Mouse (Mus musculus) hindbrain, embryonic 11.5 days (tissue): ENCODE data around the gene Crygs. TPM values are rescaled to one million over a fixed set of nuclear protein-coding genes. Genes with fewer than 3 reads are reported as not detected.

Experiments
- ATAC-seq: fragments of 200-750 bp; cut with Nextera tagmentation; 2 replicates; pipeline ENCODE4 v1.8.0; 2017; ENCODE audit warnings: mild to moderate bottlenecking, moderate TSS enrichment, moderate library complexity; ENCODE audit not compliant: low FRiP score
- DNase-seq: peaks from one replicate; pipeline ENCODE4 v3.0.0-alpha.2; 2015; ENCODE audit warnings: low spot score
- H3K27ac ChIP-seq: fragments of 300-500 bp; sonication (generic); 2 replicates; pipeline ENCODE4 v1.5.1; 2014; ENCODE audit warnings: mild to moderate bottlenecking, low read depth, low read length
- H3K27me3 ChIP-seq: fragments of 300-500 bp; sonication (generic); 2 replicates; pipeline ENCODE4 v1.6.1; 2014; ENCODE audit warnings: mild to moderate bottlenecking, low read length, moderate library complexity, mixed read lengths; ENCODE audit not compliant: control insufficient read depth, insufficient read depth
- H3K36me3 ChIP-seq: fragments of 300-500 bp; sonication (generic); 2 replicates; pipeline ENCODE4 v1.6.1; 2014; ENCODE audit warnings: mild to moderate bottlenecking, low read length, moderate library complexity, mixed read lengths; ENCODE audit not compliant: control insufficient read depth, insufficient read depth
- H3K4me1 ChIP-seq: fragments of 300-500 bp; sonication (generic); replicated peaks from 2 replicates; pipeline ENCODE4 v1.6.1; 2014; ENCODE audit warnings: low read length, mixed read lengths; ENCODE audit not compliant: control insufficient read depth, insufficient read depth
- H3K4me2 ChIP-seq: fragments of 300-500 bp; sonication (generic); replicated peaks from 2 replicates; pipeline ENCODE4 v1.6.1; 2014; ENCODE audit warnings: mild to moderate bottlenecking, low read depth, low read length
- H3K4me3 ChIP-seq: fragments of 300-500 bp; sonication (generic); 2 replicates; pipeline ENCODE4 v1.5.1; 2014; ENCODE audit warnings: low read depth, low read length
- H3K9ac ChIP-seq: fragments of 300-500 bp; sonication (generic); 2 replicates; pipeline ENCODE4 v1.6.1; 2014; ENCODE audit warnings: low read depth, low read length
- H3K9me3 ChIP-seq: fragments of 300-500 bp; sonication (generic); 2 replicates; pipeline ENCODE4 v1.6.1; 2016; ENCODE audit warnings: low read length; ENCODE audit not compliant: control insufficient read depth
- WGBS: fragments of 180-500 bp; shearing (Covaris S2); extraction: QIAGEN DNeasy Blood & Tissue Kit; methylation state at CpG from one replicate; pipeline ENCODE4 v1.1.7; 2014; 5-methylcytosine and 5-hydroxymethylcytosine counted together
- polyA plus RNA-seq: library from polyadenylated mRNA; unstranded; fragments of >200 nt; fragmentation: Nextera tagmentation; extraction: Ambion mirVana; gene quantifications from 2 replicates; pipeline ENCODE4 v1.2.1, GENCODE M21; 2014

Crygs gene
- 0.26 TPM in 1 of 2 replicates, not detected in the other for polyA plus RNA-seq

GRCm38 (mm10) chr16:22811477-22811876 is at the start of gene Crygs:
Gene Crygs, minus strand, starts transcription at chr16:22811577.
- no peaks in the 10 kb centered on the region for H3K4me1 ChIP-seq
- H3K27me3 ChIP-seq: no peaks in the 10 kb centered on the region
- H3K27ac ChIP-seq: no peak within 1 kb of the TSS
- no peaks in the 10 kb centered on the region for H3K36me3 ChIP-seq
- no peaks in the 10 kb centered on the region for H3K9me3 ChIP-seq
- 66% methylated on average over 2 of the region's 2 CpGs for WGBS
- no peak within 1 kb of the TSS for H3K4me2 ChIP-seq
- no peak within 1 kb of the TSS for H3K4me3 ChIP-seq
- DNase-seq (no peak), ATAC-seq (no peak)
- H3K9ac ChIP-seq: no peak within 1 kb of the TSS

GRCm38 (mm10) chr16:22857431-22858113 is 46.2 kb upstream of the Crygs start, which contains the start of the genes Tbccd1 and Dnajb11:
Gene Tbccd1, minus strand, starts transcription at chr16:22857669.
Gene Dnajb11, plus strand, starts transcription at chr16:22857845.
- no peaks in the 10 kb centered on the region for H3K27me3 ChIP-seq
- DNase-seq (peak; percentile 98), ATAC-seq (peak; percentile 100)
- peak within 1 kb of the TSS; percentile 83 for H3K4me2 ChIP-seq
- peak within 1 kb of the TSS; percentile 87 for H3K4me3 ChIP-seq
- H3K9me3 ChIP-seq: no peaks in the 10 kb centered on the region
- under 1% methylated on average over 62 of the region's 62 CpGs for WGBS
- peak within 1 kb of the TSS; percentile 72 for H3K9ac ChIP-seq
- no peak within 1 kb of the TSS for H3K27ac ChIP-seq
- H3K4me1 ChIP-seq: peaks cover 6% of the 10 kb centered on the region
- no peaks in the 10 kb centered on the region for H3K36me3 ChIP-seq

- Histone ChIP-seq H3K27ac (no peak overlapping the region), H3K9me3 (no peaks in the 10 kb centered on the region), H3K4me3 (peak overlapping the region; percentile 87), H3K4me2 (peak overlapping the region; percentile 74), H3K27me3 (no peaks in the 10 kb centered on the region), H3K4me1 (peaks cover 6% of the 10 kb centered on the region), H3K36me3 (no peaks in the 10 kb centered on the region), H3K9ac (peak overlapping the region; percentile 38)
- no peak for ATAC-seq
- no peak for DNase-seq
- 13% methylated on average over 9 of the region's 9 CpGs for WGBS
These were observed 45.4 kb upstream of the Crygs start for GRCm38 (mm10) chr16:22856773-22857172.

GRCm38 (mm10) chr16:22852709-22853108 is 41.3 kb upstream of the Crygs start:
- ATAC-seq: no peak
- no peaks in the 10 kb centered on the region for H3K36me3 ChIP-seq
- 97% methylated on average over 4 of the region's 4 CpGs for WGBS
- no peak overlapping the region for H3K4me3 ChIP-seq
- H3K9ac ChIP-seq: no peak overlapping the region
- no peak overlapping the region for H3K4me2 ChIP-seq
- no peaks in the 10 kb centered on the region for H3K27me3 ChIP-seq
- H3K4me1 ChIP-seq: peaks cover 2% of the 10 kb centered on the region; the same call in 1 of the 2 replicates
- H3K9me3 ChIP-seq: no peaks in the 10 kb centered on the region
- no peak for DNase-seq
- H3K27ac ChIP-seq: no peak overlapping the region

- DNase-seq: no peak
- no peaks in the 10 kb centered on the region for H3K9me3 ChIP-seq
- WGBS: 90% methylated on average over 1 of the region's 1 CpGs
- H3K9ac ChIP-seq: no peak overlapping the region
- H3K4me3 ChIP-seq: no peak overlapping the region
- H3K27ac ChIP-seq: no peak overlapping the region
- no peaks in the 10 kb centered on the region for H3K27me3 ChIP-seq
- H3K36me3 ChIP-seq: no peaks in the 10 kb centered on the region
- no peak for ATAC-seq
- H3K4me1 ChIP-seq: no peaks in the 10 kb centered on the region
- H3K4me2 ChIP-seq: no peak overlapping the region
These were observed 37.0 kb upstream of the Crygs start for GRCm38 (mm10) chr16:22848331-22848730.

GRCm38 (mm10) chr16:22847686-22848085 is 36.3 kb upstream of the Crygs start:
- Histone ChIP-seq H3K4me1 (no peaks in the 10 kb centered on the region), H3K9ac (no peak overlapping the region), H3K4me3 (no peak overlapping the region), H3K27me3 (no peaks in the 10 kb centered on the region), H3K27ac (no peak overlapping the region), H3K36me3 (no peaks in the 10 kb centered on the region), H3K4me2 (no peak overlapping the region), H3K9me3 (no peaks in the 10 kb centered on the region)
- ATAC-seq (no peak), DNase-seq (no peak)
- WGBS: 88% methylated on average over 1 of the region's 1 CpGs

- no peaks in the 10 kb centered on the region for H3K4me1 ChIP-seq
- H3K4me3 ChIP-seq: no peak overlapping the region
- H3K36me3 ChIP-seq: no peaks in the 10 kb centered on the region
- H3K9me3 ChIP-seq: no peaks in the 10 kb centered on the region
- no peaks in the 10 kb centered on the region for H3K27me3 ChIP-seq
- WGBS: 92% methylated on average over 4 of the region's 4 CpGs
- H3K27ac ChIP-seq: no peak overlapping the region
- no peak for DNase-seq
- ATAC-seq: no peak
- H3K4me2 ChIP-seq: no peak overlapping the region
- no peak overlapping the region for H3K9ac ChIP-seq
These were observed 34.1 kb upstream of the Crygs start for GRCm38 (mm10) chr16:22845481-22845880.

GRCm38 (mm10) chr16:22844834-22845233 is 33.5 kb upstream of the Crygs start:
- WGBS: 73% methylated on average over 5 of the region's 5 CpGs
- Histone ChIP-seq H3K9me3 (no peaks in the 10 kb centered on the region), H3K4me3 (no peak overlapping the region), H3K9ac (peak overlapping the region; percentile 54), H3K4me1 (no peaks in the 10 kb centered on the region), H3K36me3 (no peaks in the 10 kb centered on the region), H3K27ac (no peak overlapping the region), H3K4me2 (peak overlapping the region; percentile 62), H3K27me3 (no peaks in the 10 kb centered on the region)
- no peak for DNase-seq
- no peak for ATAC-seq
